Mouse (Mus musculus) C2C12 (cell line): ENCODE results near the gene Rab42. TPM values are rescaled to one million over a fixed set of nuclear protein-coding genes. Genes with fewer than 3 reads are reported as not detected.

ENCODE experiments used
- H3K27me3 ChIP-seq: one replicate; pipeline ENCODE4 v1.6.1; 2011; ENCODE audit not compliant: control insufficient read depth, insufficient read depth, insufficient read length
- H3K36me3 ChIP-seq: one replicate; pipeline ENCODE4 v1.6.1; 2011; ENCODE audit not compliant: control insufficient read depth, insufficient read depth
- H3K4me3 ChIP-seq: one replicate; pipeline ENCODE4 v1.5.1; 2011; ENCODE audit warnings: mild to moderate bottlenecking, control low read depth; ENCODE audit not compliant: poor library complexity, insufficient read depth, severe bottlenecking
- H3K79me2 ChIP-seq: one replicate; pipeline ENCODE4 v1.6.1; 2011; ENCODE audit not compliant: control insufficient read depth, insufficient read depth
- H3K79me3 ChIP-seq: one replicate; pipeline ENCODE4 v1.6.1; 2011; ENCODE audit warnings: low read depth, control low read depth
- H3ac ChIP-seq: one replicate; pipeline ENCODE3; 2011; ENCODE audit warnings: low read depth; ENCODE audit not compliant: control insufficient read depth, insufficient read length
- CEBPB ChIP-seq: IDR thresholded peaks from one replicate; pipeline ENCODE4 v1.6.1; 2011; ENCODE audit warnings: low read depth, mild to moderate bottlenecking, control low read depth, moderate library complexity
- CTCF ChIP-seq: IDR thresholded peaks from one replicate; pipeline ENCODE4 v1.5.1; 2011; ENCODE audit not compliant: control insufficient read depth, insufficient read depth, insufficient read length
- FOSL1 ChIP-seq: IDR thresholded peaks from one replicate; pipeline ENCODE4 v1.8.0; 2011; ENCODE audit warnings: mild to moderate bottlenecking, low read length; ENCODE audit not compliant: poor library complexity, insufficient read depth, severe bottlenecking
- MAX ChIP-seq: IDR thresholded peaks from one replicate; pipeline ENCODE4 v1.6.1; 2011; ENCODE audit warnings: mild to moderate bottlenecking, control low read depth
- MYOD1 ChIP-seq: IDR thresholded peaks from one replicate; pipeline ENCODE4 v1.6.1; 2011; ENCODE audit warnings: low read depth; ENCODE audit not compliant: control insufficient read depth, insufficient read length
- MYOG ChIP-seq: IDR thresholded peaks from one replicate; pipeline ENCODE4 v1.6.1; 2011; ENCODE audit not compliant: control insufficient read depth, insufficient read length; ENCODE audit errors: extremely low read depth
- USF1 ChIP-seq: IDR thresholded peaks from one replicate; pipeline ENCODE4 v1.6.1; 2011; ENCODE audit warnings: low read depth, mild to moderate bottlenecking, control low read depth, moderate library complexity
- polyA plus RNA-seq: library from polyadenylated mRNA; unstranded; fragments of >200 nt; fragmentation: generic; extraction: Trizol; gene quantifications from one replicate; pipeline ENCODE4 v1.2.1, GENCODE M21; 2012; ENCODE audit warnings: missing spikeins

The Rab42 gene
- polyA plus RNA-seq, 1 experiment, result 0.42 TPM

- Histone ChIP-seq H3K36me3 (no peaks in the 10 kb centered on the region), H3K27me3 (no peaks in the 10 kb centered on the region), H3K4me3 (no peak overlapping the region), H3K79me2 (no peaks in the 10 kb centered on the region), H3ac (peak overlapping the region; percentile 71), H3K79me3 (no peaks in the 10 kb centered on the region)
- TF ChIP-seq CEBPB (no peak), MYOD1 (no peak)
These were observed 933 bp downstream of the Rab42 start for GRCm38 (mm10) chr4:132301965-132302938.

- H3K79me2 ChIP-seq, result no peaks in the 10 kb centered on the region
- no peak overlapping the region for H3ac ChIP-seq
- no peaks in the 10 kb centered on the region for H3K27me3 ChIP-seq
- no peak overlapping the region for H3K4me3 ChIP-seq
- no peak for TF ChIP-seq USF1
- no peak for TF ChIP-seq MYOD1
- no peak for TF ChIP-seq CEBPB
- TF ChIP-seq CTCF, result no peak
- no peak for TF ChIP-seq FOSL1
- no peak for TF ChIP-seq MYOG
- no peak for TF ChIP-seq MAX
- no peaks in the 10 kb centered on the region for H3K36me3 ChIP-seq
- no peaks in the 10 kb centered on the region for H3K79me3 ChIP-seq
These were observed 1.7 kb downstream of the Rab42 start for GRCm38 (mm10) chr4:132301486-132301885.

DNA sequence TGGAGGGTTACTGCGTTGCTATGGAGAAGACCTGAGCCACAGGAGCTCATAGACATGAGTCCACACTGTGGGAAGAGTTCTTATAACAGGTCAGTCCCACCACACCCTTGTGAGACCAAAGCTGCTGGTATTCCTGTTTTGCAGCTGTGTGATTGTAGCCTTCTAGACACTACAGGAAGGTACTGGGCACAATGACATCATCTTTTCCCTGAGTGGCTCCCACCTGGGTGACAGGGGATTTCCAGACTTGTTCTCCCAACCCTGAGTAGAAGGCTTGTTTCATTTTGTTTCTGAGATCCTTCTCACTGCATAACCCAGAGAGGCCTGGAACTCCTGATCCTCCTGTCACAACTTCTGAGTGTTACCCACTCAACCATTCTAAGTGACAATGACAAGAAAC is 3.3 kb downstream of the Rab42 start:
- H3K27me3 ChIP-seq, result no peaks in the 10 kb centered on the region
- no peaks in the 10 kb centered on the region for H3K79me3 ChIP-seq
- no peak overlapping the region for H3K4me3 ChIP-seq
- no peaks in the 10 kb centered on the region for H3K79me2 ChIP-seq
- H3K36me3 ChIP-seq, result no peaks in the 10 kb centered on the region
- H3ac ChIP-seq, result no peak overlapping the region
- TF ChIP-seq MAX (no peak), FOSL1 (no peak), CEBPB (no peak)

DNA sequence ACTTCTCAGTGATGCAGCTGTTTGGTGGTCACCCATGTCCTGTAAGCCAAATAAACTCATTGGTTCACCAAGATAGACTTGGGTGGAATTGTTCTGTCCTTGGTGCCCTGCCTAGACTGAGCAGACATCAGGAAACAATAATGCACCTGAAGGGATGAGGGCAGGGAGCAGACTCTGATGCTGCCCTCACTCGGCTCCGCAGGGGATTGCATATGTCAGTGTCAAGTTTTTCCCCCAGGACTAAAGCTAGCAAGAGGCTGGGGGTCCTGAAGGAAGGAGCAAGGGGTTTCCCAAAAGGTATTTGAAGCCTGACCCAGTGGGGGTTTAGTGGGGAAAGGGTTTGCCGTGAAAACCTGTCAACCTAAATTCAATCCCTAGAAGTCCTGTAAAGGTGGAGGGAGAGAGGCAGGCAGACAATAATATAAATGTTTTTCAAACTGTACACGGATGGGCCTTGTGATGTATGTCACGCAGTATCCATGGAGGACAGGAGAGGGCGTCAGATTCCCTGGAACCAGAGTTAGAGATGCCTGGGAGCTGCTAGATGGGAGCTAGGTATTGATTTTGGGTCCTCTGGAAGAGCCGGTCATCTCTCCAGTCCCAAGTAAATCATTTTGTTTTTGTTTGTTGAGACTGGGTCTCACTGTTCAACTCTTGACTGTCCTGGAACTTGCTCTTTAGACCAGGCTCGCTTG is 7.3 kb downstream of the Rab42 start:
- no peaks in the 10 kb centered on the region for H3K27me3 ChIP-seq
- H3K79me3 ChIP-seq, result no peaks in the 10 kb centered on the region
- no peak overlapping the region for H3ac ChIP-seq
- peaks cover 27% of the 10 kb centered on the region for H3K36me3 ChIP-seq
- TF ChIP-seq USF1, result no peak
- TF ChIP-seq MYOG, result no peak
- no peak for TF ChIP-seq FOSL1
- no peak for TF ChIP-seq MAX
- TF ChIP-seq MYOD1, result no peak
- H3K79me2 ChIP-seq, result no peaks in the 10 kb centered on the region
- H3K4me3 ChIP-seq, result no peak overlapping the region

DNA sequence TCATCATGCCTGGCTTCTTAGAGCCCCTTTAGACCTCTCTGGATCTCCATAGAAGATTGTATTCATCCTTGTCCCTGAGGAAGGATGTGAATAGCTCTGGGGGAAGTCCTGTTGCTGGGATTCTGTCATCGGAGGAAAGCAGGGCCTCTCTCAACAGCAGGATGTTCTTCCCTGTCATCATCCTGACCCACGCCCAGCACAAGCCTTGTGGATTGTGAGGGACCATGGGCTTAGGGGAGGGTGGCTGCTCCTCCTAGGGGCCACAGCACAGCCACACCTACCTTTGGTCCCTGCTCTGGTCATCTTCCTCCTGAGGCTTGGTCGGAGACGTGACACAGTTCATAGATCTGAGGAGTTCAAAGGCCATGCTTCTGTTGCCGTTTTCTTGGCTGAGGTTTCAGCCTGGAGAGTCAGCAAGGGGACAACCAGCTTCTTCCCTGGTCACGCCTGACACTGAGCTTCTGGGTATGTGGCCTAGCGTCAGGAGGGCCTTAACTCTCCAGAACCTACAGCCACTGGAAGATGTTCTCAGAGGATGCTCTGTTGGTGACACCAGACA is 9.4 kb downstream of the Rab42 start:
- H3ac ChIP-seq, result no peak overlapping the region
- H3K4me3 ChIP-seq, result no peak overlapping the region
- no peaks in the 10 kb centered on the region for H3K79me2 ChIP-seq
- H3K36me3 ChIP-seq, result peaks cover 43% of the 10 kb centered on the region
- no peaks in the 10 kb centered on the region for H3K27me3 ChIP-seq
- no peak for TF ChIP-seq USF1
- TF ChIP-seq MYOG, result no peak
- TF ChIP-seq FOSL1, result no peak
- no peak for TF ChIP-seq CEBPB
- no peak for TF ChIP-seq MYOD1
- TF ChIP-seq MAX, result no peak
- TF ChIP-seq CTCF, result no peak
- H3K79me3 ChIP-seq, result no peaks in the 10 kb centered on the region
